Mouse (Mus musculus): ENCODE results near the gene Dbp.

Dbp gene

GRCm38 (mm10) chr7:45730727-45731431, 26.0 kb downstream of the Dbp start:
- no peak for DNase-seq

DNA sequence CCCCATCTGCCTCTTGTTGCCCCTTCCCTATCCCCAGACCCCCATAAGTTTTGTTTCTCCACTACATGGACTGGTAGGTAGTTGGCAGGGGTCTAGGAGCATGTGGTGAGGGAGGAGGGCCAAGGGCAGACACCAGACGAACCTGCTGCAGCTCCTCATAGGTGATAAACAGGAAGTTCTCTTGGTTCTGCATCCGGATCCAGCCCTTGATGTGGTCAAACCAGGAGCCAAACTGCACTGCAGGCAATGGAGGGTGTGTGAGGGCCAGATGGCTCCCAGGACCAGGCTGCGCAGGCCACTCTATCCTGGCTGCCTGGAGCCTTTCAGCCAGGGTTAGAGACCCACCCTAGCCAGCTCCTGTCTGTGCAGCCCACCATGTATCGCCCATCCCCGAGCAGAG, 28.6 kb downstream of the Dbp start:
- DNase-seq, result no peak

DNA sequence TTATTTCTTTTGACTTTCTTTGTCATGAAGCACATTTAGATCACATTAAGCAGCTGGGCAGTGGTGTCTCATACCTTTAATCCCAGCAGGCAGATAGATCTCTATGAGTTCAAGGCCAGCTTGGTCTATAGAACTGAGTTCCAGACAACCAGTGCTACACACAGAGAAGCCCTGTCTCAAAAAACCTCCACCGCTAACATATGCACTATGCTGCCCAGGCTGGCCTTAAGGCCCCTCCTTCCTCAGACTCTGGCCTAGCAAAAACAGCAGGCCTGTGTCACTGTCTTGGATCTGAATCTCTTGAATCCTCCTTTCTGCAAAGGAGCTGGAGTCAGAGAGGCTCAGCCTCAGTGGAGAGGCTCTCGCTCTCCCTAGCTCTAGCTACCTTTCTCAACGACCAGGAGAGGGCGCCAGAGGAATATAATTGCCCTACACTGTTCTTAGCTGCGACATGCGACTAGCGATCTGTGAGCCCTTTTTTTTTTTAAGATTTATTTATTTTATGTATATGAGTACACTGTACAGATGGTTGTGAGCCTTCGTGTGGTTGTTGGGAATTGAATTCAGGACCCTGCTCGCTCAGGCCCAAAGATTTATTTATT, 34.4 kb downstream of the Dbp start:
- peak; percentile 91 for DNase-seq

DNA sequence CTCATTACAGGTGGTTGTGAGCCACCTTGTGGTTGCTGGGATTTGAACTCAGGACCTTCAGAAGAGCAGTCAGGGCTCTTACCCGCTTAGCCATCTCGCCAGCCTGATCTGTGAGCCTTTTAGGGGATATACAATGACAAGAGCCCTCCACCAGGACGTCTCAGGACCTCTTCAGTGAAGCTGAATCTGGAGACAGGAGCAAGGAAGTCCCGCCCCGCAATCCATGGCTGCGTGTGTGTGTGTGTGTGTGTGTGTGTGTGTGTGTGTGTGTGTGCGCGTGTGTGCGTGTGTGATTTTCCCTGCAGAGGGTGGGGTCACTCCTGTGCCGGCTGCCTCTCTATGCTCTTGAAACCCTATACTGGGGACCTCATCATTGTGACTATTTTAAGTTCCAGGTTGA, 34.9 kb downstream of the Dbp start:
- DNase-seq, result no peak

DNA sequence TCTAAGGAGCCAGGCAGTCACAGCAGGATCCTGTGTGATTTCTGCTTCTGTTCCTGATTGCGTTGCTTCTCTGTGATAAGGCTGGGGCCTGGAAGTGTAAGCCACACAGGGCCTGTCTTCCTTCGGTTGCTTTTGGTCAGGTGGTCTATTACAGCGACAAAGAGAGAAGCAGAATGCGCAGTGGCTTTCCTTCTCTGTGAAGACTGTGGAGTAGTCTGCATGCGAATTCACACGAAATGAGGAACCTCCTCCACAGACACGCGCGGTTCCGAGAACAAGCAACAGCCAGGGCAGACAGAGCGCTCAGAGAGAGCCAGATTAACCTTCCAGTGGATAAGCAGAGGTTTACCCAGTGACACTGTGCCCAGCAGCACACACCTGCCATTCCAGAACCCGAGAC, 36.4 kb downstream of the Dbp start:
- DNase-seq, result no peak

DNA sequence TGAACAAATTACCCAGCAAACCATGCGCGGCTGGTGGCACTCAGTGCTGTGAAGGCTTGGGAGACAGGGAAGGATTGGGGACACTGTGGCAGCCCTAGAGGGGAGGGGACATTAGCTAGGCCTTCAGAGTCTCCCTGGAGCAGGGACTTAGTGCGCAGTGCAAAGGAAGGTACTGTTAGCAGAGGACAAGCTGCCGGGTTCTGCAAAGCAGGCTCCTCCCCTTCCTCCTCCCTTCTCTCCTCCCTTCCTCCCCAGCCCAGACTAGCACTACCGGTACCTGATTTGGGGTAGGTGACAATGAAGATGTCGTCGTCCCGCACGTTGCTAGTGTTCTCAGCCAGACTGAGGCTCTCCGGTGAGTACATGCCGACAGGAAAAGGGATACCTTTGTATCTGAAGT, 36.9 kb downstream of the Dbp start:
- DNase-seq, result no peak

GRCm38 (mm10) chr7:45742338-45742737, 37.5 kb downstream of the Dbp start:
- DNase-seq, result no peak

DNA sequence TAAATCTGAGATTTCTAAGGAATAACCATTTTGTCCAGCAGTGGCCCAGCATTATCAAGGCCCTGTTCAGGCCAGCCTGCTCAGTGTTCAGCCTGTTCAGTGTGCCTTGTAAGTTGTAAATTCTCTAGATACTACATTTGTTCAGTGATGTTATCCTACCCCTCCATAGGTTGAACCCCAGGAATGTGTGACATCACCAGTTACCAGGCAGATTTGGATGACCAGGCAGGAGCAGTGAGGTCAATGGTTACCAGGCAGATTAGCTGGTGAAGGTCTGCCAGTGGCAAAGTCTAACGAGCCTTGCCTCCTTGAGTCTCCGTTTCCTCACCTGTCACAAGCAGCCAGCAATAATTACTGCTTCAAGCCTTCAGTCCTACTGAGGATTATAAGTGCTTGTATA, 39.5 kb downstream of the Dbp start:
- DNase-seq, result peak; percentile 66

DNA sequence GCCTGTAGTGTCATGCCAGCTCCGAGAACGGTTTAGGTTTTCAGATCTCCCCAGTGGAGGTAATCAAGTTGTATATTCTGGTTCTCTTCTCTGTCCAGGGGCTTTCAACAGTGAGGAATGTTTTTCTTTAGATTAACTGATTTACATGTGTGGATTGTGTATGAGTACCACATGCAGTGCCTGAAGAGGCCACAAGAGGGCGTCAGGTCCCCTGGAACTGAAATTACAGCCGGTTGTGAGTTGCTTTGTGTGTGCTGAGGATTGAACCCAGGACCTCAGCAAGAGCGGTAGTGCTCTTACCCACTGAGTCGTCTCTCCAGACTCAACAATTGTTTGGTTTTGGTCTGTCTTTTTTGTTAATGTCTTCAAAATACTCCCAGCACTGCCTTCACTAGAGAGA, 41.6 kb downstream of the Dbp start:
- DNase-seq, result no peak

GRCm38 (mm10) chr7:45747450-45747849, 42.6 kb downstream of the Dbp start:
- DNase-seq, result no peak

GRCm38 (mm10) chr7:45748110-45748509, 43.2 kb downstream of the Dbp start:
- DNase-seq, result no peak

GRCm38 (mm10) chr7:45749401-45749800, 44.5 kb downstream of the Dbp start:
- DNase-seq, result no peak

- no peak for DNase-seq
Observed at GRCm38 (mm10) chr7:45750162-45750561, 45.3 kb downstream of the Dbp start.

- DNase-seq, result no peak
Observed at GRCm38 (mm10) chr7:45755703-45756102, 50.8 kb downstream of the Dbp start.

DNA sequence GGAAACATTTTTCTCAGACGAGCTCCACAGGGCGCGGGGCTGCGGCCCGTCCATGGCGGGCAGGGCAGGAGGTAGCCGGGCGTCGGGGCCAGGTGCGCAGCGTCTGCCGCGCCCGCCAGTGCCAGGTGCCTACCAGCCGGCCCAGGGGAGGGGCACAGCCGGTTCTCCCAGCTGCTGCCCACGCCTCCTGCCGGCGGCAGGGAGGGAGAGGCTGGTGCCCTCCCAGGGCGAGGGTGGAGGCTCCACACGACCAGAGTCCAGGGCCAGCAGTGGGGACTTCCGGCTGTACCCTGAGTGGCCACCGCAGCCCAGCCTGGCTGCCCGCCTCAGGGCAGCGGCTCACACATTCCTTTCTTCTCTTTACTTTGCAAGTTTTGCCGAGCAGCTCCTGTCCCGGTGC, 54.5 kb downstream of the Dbp start:
- DNase-seq, result no peak
